Mouse (Mus musculus) lung, postnatal 0 days (tissue): ENCODE measurements around the gene Igf2bp1. TPM values are rescaled to one million over a fixed set of nuclear protein-coding genes. Genes with fewer than 3 reads are reported as not detected.

Source experiments
- ATAC-seq: fragments of 200-750 bp; cut with Nextera tagmentation; 2 replicates; pipeline ENCODE4 v1.8.0; 2017; ENCODE audit warnings: moderate library complexity
- DNase-seq: peaks from one replicate; pipeline ENCODE4 v3.0.0-alpha.2; 2016; ENCODE audit warnings: low spot score
- H3K27ac ChIP-seq: fragments of 300-500 bp; sonication (generic); 2 replicates; pipeline ENCODE4 v1.5.1; 2014; ENCODE audit warnings: antibody characterized with exemption, mild to moderate bottlenecking, low read length, mixed read lengths
- H3K27me3 ChIP-seq: fragments of 300-500 bp; sonication (generic); replicated peaks from 2 replicates; pipeline ENCODE4 v1.6.1; 2014; ENCODE audit warnings: low read length, mixed read lengths; ENCODE audit not compliant: insufficient read depth
- H3K36me3 ChIP-seq: fragments of 300-500 bp; sonication (generic); 2 replicates; pipeline ENCODE4 v1.6.1; 2014; ENCODE audit warnings: low read length, mixed read lengths; ENCODE audit not compliant: insufficient read depth
- H3K4me1 ChIP-seq: fragments of 300-500 bp; sonication (generic); 2 replicates; pipeline ENCODE4 v1.6.1; 2014; ENCODE audit warnings: antibody characterized with exemption, low read depth, low read length, mixed read lengths; ENCODE audit not compliant: insufficient read depth
- H3K4me2 ChIP-seq: fragments of 300-500 bp; sonication (generic); replicated peaks from 2 replicates; pipeline ENCODE4 v1.6.1; 2014; ENCODE audit warnings: low read depth, mild to moderate bottlenecking, low read length, moderate library complexity, mixed read lengths
- H3K4me3 ChIP-seq: fragments of 300-500 bp; sonication (generic); 2 replicates; pipeline ENCODE4 v1.5.1; 2014; ENCODE audit warnings: low read depth, low read length
- H3K9ac ChIP-seq: fragments of 300-500 bp; sonication (generic); replicated peaks from 2 replicates; pipeline ENCODE4 v1.6.1; 2014; ENCODE audit warnings: low read depth, mild to moderate bottlenecking
- H3K9me3 ChIP-seq: fragments of 300-500 bp; sonication (generic); 2 replicates; pipeline ENCODE4 v1.6.1; 2016; ENCODE audit warnings: low read length, mixed read lengths
- CTCF ChIP-seq: IDR thresholded peaks from 2 replicates; pipeline ENCODE4 v1.5.1; 2016; ENCODE audit warnings: antibody characterized with exemption, mild to moderate bottlenecking
- EP300 ChIP-seq: IDR thresholded peaks from 2 replicates; pipeline ENCODE4 v1.6.1; 2016; ENCODE audit warnings: antibody characterized with exemption, mild to moderate bottlenecking, control low read depth
- WGBS: fragments of 180-500 bp; shearing (Covaris S2); extraction: QIAGEN DNeasy Blood & Tissue Kit; methylation state at CpG from one replicate; pipeline ENCODE4 v1.1.7; 2014; 5-methylcytosine and 5-hydroxymethylcytosine counted together
- polyA plus RNA-seq: library from polyadenylated mRNA; unstranded; fragments of >200 nt; fragmentation: Nextera tagmentation; extraction: Ambion mirVana; gene quantifications from 2 replicates; pipeline ENCODE4 v1.2.1, GENCODE M21; 2015

The Igf2bp1 gene
- polyA plus RNA-seq, 1 experiment from 2014 or later: 4.3 TPM

GRCm38 (mm10) chr11:95989864-95990263 lies 15.9 kb downstream of the Igf2bp1 start:
- no peak overlapping the region for H3K4me3 ChIP-seq
- 72% methylated on average over 8 of the region's 8 CpGs for WGBS
- H3K4me2 ChIP-seq: no peak overlapping the region
- no peak overlapping the region for H3K27ac ChIP-seq
- no peaks in the 10 kb centered on the region for H3K9me3 ChIP-seq
- peaks cover 18% of the 10 kb centered on the region for H3K4me1 ChIP-seq
- DNase-seq (no peak), ATAC-seq (no peak)
- no peaks in the 10 kb centered on the region for H3K27me3 ChIP-seq
- H3K9ac ChIP-seq: no peak overlapping the region
- no peak for TF ChIP-seq CTCF
- no peaks in the 10 kb centered on the region for H3K36me3 ChIP-seq

GRCm38 (mm10) chr11:95988533-95988932 lies 17.2 kb downstream of the Igf2bp1 start:
- Histone ChIP-seq H3K4me3 (no peak overlapping the region), H3K36me3 (no peaks in the 10 kb centered on the region), H3K4me1 (peaks cover 18% of the 10 kb centered on the region), H3K27me3 (no peaks in the 10 kb centered on the region), H3K9me3 (no peaks in the 10 kb centered on the region), H3K9ac (no peak overlapping the region), H3K27ac (peak overlapping the region; percentile 77), H3K4me2 (peak overlapping the region; percentile 19; the same call in 1 of the 2 replicates)
- peak; percentile 86 for ATAC-seq
- DNase-seq: peak; percentile 91
- TF ChIP-seq EP300 (no peak), CTCF (no peak)
- 21% methylated on average over 9 of the region's 9 CpGs for WGBS

GRCm38 (mm10) chr11:95987854-95988447 lies 17.8 kb downstream of the Igf2bp1 start:
- Histone ChIP-seq H3K4me2 (peak overlapping the region; percentile 19; the same call in 1 of the 2 replicates), H3K4me1 (peaks cover 20% of the 10 kb centered on the region), H3K36me3 (no peaks in the 10 kb centered on the region), H3K27ac (peak overlapping the region; percentile 77), H3K27me3 (no peaks in the 10 kb centered on the region), H3K9me3 (no peaks in the 10 kb centered on the region), H3K4me3 (no peak overlapping the region), H3K9ac (no peak overlapping the region)
- ATAC-seq (peak; percentile 63), DNase-seq (peak; percentile 61)
- no peak for TF ChIP-seq CTCF
- TF ChIP-seq EP300: no peak
- WGBS: 52% methylated on average over 6 of the region's 6 CpGs

- Histone ChIP-seq H3K4me1 (peaks cover 9% of the 10 kb centered on the region; the same call in 1 of the 2 replicates), H3K36me3 (no peaks in the 10 kb centered on the region), H3K9me3 (no peaks in the 10 kb centered on the region), H3K27ac (peak overlapping the region; percentile 38; the same call in 1 of the 2 replicates), H3K27me3 (no peaks in the 10 kb centered on the region), H3K4me3 (no peak overlapping the region), H3K9ac (no peak overlapping the region), H3K4me2 (peak overlapping the region; percentile 25)
- DNase-seq: peak; percentile 79
- 43% methylated on average over 1 of the region's 1 CpGs for WGBS
- ATAC-seq: peak; percentile 88
- TF ChIP-seq EP300 (peak; percentile 61), CTCF (no peak)
These were observed 23.3 kb downstream of the Igf2bp1 start for GRCm38 (mm10) chr11:95982475-95982874.

GRCm38 (mm10) chr11:95981804-95982203 lies 23.9 kb downstream of the Igf2bp1 start:
- Histone ChIP-seq H3K4me2 (peak overlapping the region; percentile 25), H3K4me1 (peaks cover 9% of the 10 kb centered on the region; the same call in 1 of the 2 replicates), H3K4me3 (no peak overlapping the region), H3K9ac (no peak overlapping the region), H3K9me3 (no peaks in the 10 kb centered on the region), H3K27me3 (no peaks in the 10 kb centered on the region), H3K27ac (no peak overlapping the region), H3K36me3 (no peaks in the 10 kb centered on the region)
- WGBS: 56% methylated on average over 12 of the region's 12 CpGs
- DNase-seq (no peak), ATAC-seq (no peak)
- TF ChIP-seq EP300 (no peak), CTCF (no peak)

GRCm38 (mm10) chr11:95980762-95981418 lies 24.9 kb downstream of the Igf2bp1 start:
- TF ChIP-seq CTCF (peak; percentile 77), EP300 (no peak)

More at GRCm38 (mm10) chr11:95980762-95981418, 24.9 kb downstream of the Igf2bp1 start:
- Histone ChIP-seq H3K4me2 (no peak overlapping the region), H3K36me3 (no peaks in the 10 kb centered on the region), H3K9me3 (no peaks in the 10 kb centered on the region), H3K27me3 (no peaks in the 10 kb centered on the region), H3K4me3 (no peak overlapping the region), H3K4me1 (peaks cover 9% of the 10 kb centered on the region; the same call in 1 of the 2 replicates), H3K27ac (no peak overlapping the region), H3K9ac (no peak overlapping the region)
- ATAC-seq (peak; percentile 54), DNase-seq (peak; percentile 69)
- WGBS: 67% methylated on average over 8 of the region's 8 CpGs
